Mouse (Mus musculus): ENCODE data around the gene Tex2. TPM values are rescaled to one million over a fixed set of nuclear protein-coding genes. Genes with fewer than 3 reads are reported as not detected.

Tex2 gene
- polyA plus RNA-seq, 1 experiment from 2014 or later: 11.1 TPM

- no peaks in the 10 kb centered on the region for H3K36me3 ChIP-seq
- no peak for ATAC-seq
- H3K9ac ChIP-seq: no peak overlapping the region
- H3K9me3 ChIP-seq: no peaks in the 10 kb centered on the region
- H3K27me3 ChIP-seq (replicated peaks): no peaks in the 10 kb centered on the region
- no peak overlapping the region for H3K27ac ChIP-seq
- H3K4me1 ChIP-seq (replicated peaks): peaks cover 8% of the 10 kb centered on the region
- H3K4me2 ChIP-seq (replicated peaks): no peak overlapping the region
- no peak overlapping the region for H3K4me3 ChIP-seq (replicated peaks)
- WGBS: 51% methylated on average over 4 of the region's 4 CpGs
Observed at GRCm38 (mm10) chr11:106614339-106614645, 1.1 kb upstream of the Tex2 start.

DNA sequence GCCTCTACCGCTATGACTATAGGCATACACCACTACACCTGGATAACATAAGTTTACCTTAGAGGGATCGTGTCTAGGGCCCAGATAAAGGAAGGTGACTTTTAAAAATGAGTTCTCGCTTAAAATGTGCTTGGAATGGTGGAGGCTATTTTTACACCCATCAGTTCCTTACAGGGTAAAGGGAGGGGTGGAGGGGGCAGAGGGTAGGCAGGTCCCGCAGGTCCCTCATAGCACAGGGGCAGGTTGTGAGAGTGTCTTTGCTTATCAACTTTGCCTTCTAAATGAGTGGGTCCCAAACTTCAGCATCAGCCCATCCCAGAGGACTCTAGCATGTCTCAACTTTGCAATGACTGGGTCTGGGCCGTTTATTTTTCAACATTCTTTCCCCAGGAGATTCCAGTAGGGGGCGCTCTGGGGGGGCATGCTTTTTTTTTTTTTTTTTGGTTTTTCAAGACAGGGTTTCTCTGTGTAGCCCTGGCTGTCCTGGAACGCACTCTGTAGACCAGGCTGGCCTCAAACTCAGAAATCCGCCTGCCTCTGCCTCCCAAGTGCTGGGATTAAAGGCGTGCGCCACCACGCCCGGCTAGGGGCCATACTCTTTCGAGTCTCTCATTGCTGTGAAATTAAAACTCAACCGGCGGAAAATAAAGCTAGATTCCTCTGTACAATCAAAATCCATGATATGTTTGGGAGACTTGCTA lies 565 bp upstream of the Tex2 start:
- H3K27me3 ChIP-seq (replicated peaks): no peaks in the 10 kb centered on the region
- H3K4me1 ChIP-seq (replicated peaks): peaks cover 8% of the 10 kb centered on the region
- WGBS: 59% methylated on average over 15 of the region's 15 CpGs
- H3K27ac ChIP-seq: peak overlapping the region; percentile 24; the same call in 1 of the 2 replicates
- peak overlapping the region; percentile 90 for H3K4me2 ChIP-seq (replicated peaks)
- H3K9ac ChIP-seq: peak overlapping the region; percentile 92; the same call in 1 of the 2 replicates
- peak overlapping the region; percentile 98 for H3K4me3 ChIP-seq (replicated peaks)
- no peaks in the 10 kb centered on the region for H3K36me3 ChIP-seq
- no peak for ATAC-seq
- H3K9me3 ChIP-seq: no peaks in the 10 kb centered on the region

- WGBS: under 1% methylated on average over 67 of the region's 67 CpGs
Observed at GRCm38 (mm10) chr11:106612209-106612960, 838 bp downstream of the Tex2 start.

DNA sequence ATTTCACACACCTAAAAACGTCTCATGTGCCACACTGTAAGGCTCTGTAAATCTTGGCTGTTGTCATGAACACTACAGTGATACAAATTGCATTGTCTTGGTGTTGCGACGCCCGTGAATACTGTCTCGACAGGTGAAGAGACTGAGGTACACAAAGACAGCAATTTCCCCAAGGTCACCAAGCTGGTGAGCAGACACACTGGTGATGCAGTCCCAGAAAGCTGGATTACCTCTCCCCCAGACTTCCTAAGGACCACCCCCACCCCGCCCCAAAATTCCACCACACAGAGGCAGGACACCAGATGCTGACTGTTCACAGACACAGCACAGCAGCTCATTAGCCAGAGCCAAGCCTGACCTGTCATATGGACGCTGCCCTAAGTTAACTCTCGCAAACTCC lies 3.5 kb downstream of the Tex2 start:
- Histone ChIP-seq H3K27ac (no peak overlapping the region), H3K9me3 (no peaks in the 10 kb centered on the region), H3K4me1 (replicated peaks) (peaks cover 8% of the 10 kb centered on the region), H3K9ac (no peak overlapping the region; the same call in 1 of the 2 replicates), H3K4me2 (replicated peaks) (no peak overlapping the region), H3K4me3 (replicated peaks) (no peak overlapping the region), H3K27me3 (replicated peaks) (no peaks in the 10 kb centered on the region), H3K36me3 (no peaks in the 10 kb centered on the region)
- ATAC-seq: no peak
- 53% methylated on average over 8 of the region's 8 CpGs for WGBS

More at GRCm38 (mm10) chr11:106612209-106612960, 838 bp downstream of the Tex2 start:
- Histone ChIP-seq H3K4me2 (replicated peaks) (peak overlapping the region; percentile 90), H3K4me3 (replicated peaks) (peak overlapping the region; percentile 98), H3K9me3 (no peaks in the 10 kb centered on the region), H3K27me3 (replicated peaks) (no peaks in the 10 kb centered on the region), H3K4me1 (replicated peaks) (peaks cover 8% of the 10 kb centered on the region), H3K36me3 (no peaks in the 10 kb centered on the region), H3K9ac (peak overlapping the region; percentile 92), H3K27ac (peak overlapping the region; percentile 91)
- peak; percentile 83 for ATAC-seq

DNA sequence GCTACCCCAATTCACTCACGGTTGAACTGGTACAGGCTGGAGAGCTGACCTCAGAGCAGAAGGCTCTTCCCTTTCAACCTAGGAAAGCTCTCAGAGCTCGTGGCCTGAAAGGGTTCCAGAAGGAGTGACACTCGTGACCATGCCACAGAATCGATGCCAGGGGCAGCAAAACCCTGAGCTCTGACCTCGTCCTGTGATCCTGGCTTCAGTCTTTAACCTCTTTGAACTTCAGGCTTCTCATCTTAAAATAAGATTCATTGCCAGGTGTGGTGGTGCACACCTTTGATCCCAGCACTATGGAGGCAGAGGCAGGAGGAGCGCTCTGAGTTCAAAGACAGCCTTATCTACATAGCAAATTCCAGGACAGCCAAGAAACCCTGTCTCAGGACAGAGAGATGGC lies 5.9 kb downstream of the Tex2 start:
- no peak for ATAC-seq
- H3K36me3 ChIP-seq: no peaks in the 10 kb centered on the region
- H3K27ac ChIP-seq: no peak overlapping the region
- 80% methylated on average over 6 of the region's 6 CpGs for WGBS
- H3K9me3 ChIP-seq: no peaks in the 10 kb centered on the region
- no peaks in the 10 kb centered on the region for H3K27me3 ChIP-seq (replicated peaks)
- no peak overlapping the region for H3K9ac ChIP-seq
- no peak overlapping the region for H3K4me3 ChIP-seq (replicated peaks)
- H3K4me1 ChIP-seq (replicated peaks): peaks cover 8% of the 10 kb centered on the region
- no peak overlapping the region for H3K4me2 ChIP-seq (replicated peaks)

DNA sequence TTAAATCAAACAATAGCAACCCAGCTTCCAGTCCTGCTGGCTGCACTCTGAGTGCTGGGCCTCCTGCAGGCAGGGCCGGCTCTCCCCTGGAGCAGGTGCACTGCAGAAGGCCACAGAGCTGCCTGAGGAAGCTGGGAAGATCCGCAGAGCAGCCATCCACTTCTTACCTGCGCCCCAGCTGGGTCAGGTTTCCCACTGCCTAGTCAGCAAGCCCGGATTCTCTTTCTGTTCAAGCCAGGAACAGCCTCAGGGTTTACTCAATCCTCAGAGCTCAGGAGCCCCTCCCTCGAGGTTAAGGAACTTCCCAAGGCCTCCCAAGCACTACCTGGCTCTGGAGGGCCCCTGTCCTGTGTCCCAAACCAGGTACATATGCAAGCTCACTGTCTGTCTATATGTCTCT lies 7.2 kb downstream of the Tex2 start:
- H3K4me2 ChIP-seq (replicated peaks): no peak overlapping the region

GRCm38 (mm10) chr11:106603230-106603629 lies 10.0 kb downstream of the Tex2 start:
- Histone ChIP-seq H3K9me3 (no peaks in the 10 kb centered on the region), H3K27ac (no peak overlapping the region), H3K4me3 (replicated peaks) (no peak overlapping the region), H3K27me3 (replicated peaks) (no peaks in the 10 kb centered on the region), H3K4me2 (replicated peaks) (no peak overlapping the region), H3K9ac (no peak overlapping the region), H3K4me1 (replicated peaks) (0 out of 2 replicates have a peak, but pooled peaks cover 4% of the 10 kb centered on the region), H3K36me3 (no peaks in the 10 kb centered on the region)
- no peak for ATAC-seq
- WGBS: 94% methylated on average over 11 of the region's 11 CpGs

More for the DNA sequence above, 7.2 kb downstream of the Tex2 start:
- H3K9me3 ChIP-seq: no peaks in the 10 kb centered on the region
- no peaks in the 10 kb centered on the region for H3K36me3 ChIP-seq
- H3K27me3 ChIP-seq (replicated peaks): no peaks in the 10 kb centered on the region
- H3K9ac ChIP-seq: no peak overlapping the region
- no peak for ATAC-seq
- no peak overlapping the region for H3K27ac ChIP-seq
- WGBS: 57% methylated on average over 5 of the region's 5 CpGs
- no peak overlapping the region for H3K4me3 ChIP-seq (replicated peaks)
- peaks cover 6% of the 10 kb centered on the region for H3K4me1 ChIP-seq (replicated peaks)

GRCm38 (mm10) chr11:106600124-106600523 lies 13.1 kb downstream of the Tex2 start:
- WGBS: 74% methylated on average over 5 of the region's 5 CpGs
- H3K27ac ChIP-seq: no peak overlapping the region
- H3K4me1 ChIP-seq (replicated peaks): 0 out of 2 replicates have a peak, but pooled peaks cover 4% of the 10 kb centered on the region
- ATAC-seq: no peak
- H3K4me3 ChIP-seq (replicated peaks): no peak overlapping the region
- H3K4me2 ChIP-seq (replicated peaks): no peak overlapping the region
- no peaks in the 10 kb centered on the region for H3K9me3 ChIP-seq
- no peaks in the 10 kb centered on the region for H3K36me3 ChIP-seq
- no peak overlapping the region for H3K9ac ChIP-seq
- H3K27me3 ChIP-seq (replicated peaks): no peaks in the 10 kb centered on the region

DNA sequence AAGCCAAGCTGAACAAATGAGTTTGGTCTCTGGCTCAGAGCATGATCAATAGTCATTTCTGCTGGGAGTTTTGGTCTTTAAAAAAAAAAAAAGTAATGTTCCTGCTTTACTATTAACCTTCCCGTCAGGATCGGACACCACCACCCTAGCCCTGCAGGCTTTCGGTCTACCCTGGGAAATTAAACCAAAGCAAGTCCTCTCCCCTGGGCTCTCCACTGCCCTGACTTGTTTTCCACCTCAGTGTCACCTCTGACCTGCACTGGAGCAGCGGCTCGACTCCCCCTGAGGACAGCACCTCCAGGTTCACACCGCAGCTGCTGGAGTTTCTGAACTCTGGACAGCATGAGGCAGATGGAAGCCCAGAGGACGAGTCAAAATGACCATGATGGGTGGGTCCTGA lies 13.9 kb downstream of the Tex2 start:
- Histone ChIP-seq H3K4me1 (replicated peaks) (0 out of 2 replicates have a peak, but pooled peaks cover 4% of the 10 kb centered on the region), H3K9me3 (no peaks in the 10 kb centered on the region), H3K27ac (no peak overlapping the region), H3K4me3 (replicated peaks) (no peak overlapping the region), H3K36me3 (no peaks in the 10 kb centered on the region), H3K27me3 (replicated peaks) (no peaks in the 10 kb centered on the region), H3K9ac (no peak overlapping the region), H3K4me2 (replicated peaks) (no peak overlapping the region)
- ATAC-seq: no peak
- WGBS: 75% methylated on average over 7 of the region's 7 CpGs

GRCm38 (mm10) chr11:106598339-106598738 lies 14.9 kb downstream of the Tex2 start:
- no peak overlapping the region for H3K9ac ChIP-seq
- no peaks in the 10 kb centered on the region for H3K36me3 ChIP-seq
- no peak overlapping the region for H3K4me3 ChIP-seq (replicated peaks)
- H3K9me3 ChIP-seq: no peaks in the 10 kb centered on the region
- H3K4me2 ChIP-seq (replicated peaks): no peak overlapping the region
- H3K27me3 ChIP-seq (replicated peaks): no peaks in the 10 kb centered on the region
- 0 out of 2 replicates have a peak, but pooled peaks cover 4% of the 10 kb centered on the region for H3K4me1 ChIP-seq (replicated peaks)
- H3K27ac ChIP-seq: no peak overlapping the region
- ATAC-seq: no peak
- WGBS: 79% methylated on average over 6 of the region's 6 CpGs

- no peak for ATAC-seq
- Histone ChIP-seq H3K9me3 (no peaks in the 10 kb centered on the region), H3K27me3 (replicated peaks) (no peaks in the 10 kb centered on the region), H3K9ac (no peak overlapping the region), H3K27ac (no peak overlapping the region), H3K36me3 (no peaks in the 10 kb centered on the region), H3K4me1 (replicated peaks) (0 out of 2 replicates have a peak, but pooled peaks cover 4% of the 10 kb centered on the region), H3K4me2 (replicated peaks) (no peak overlapping the region), H3K4me3 (replicated peaks) (no peak overlapping the region)
- WGBS: 74% methylated on average over 10 of the region's 10 CpGs
Observed at GRCm38 (mm10) chr11:106597737-106598330, 15.4 kb downstream of the Tex2 start.

GRCm38 (mm10) chr11:106591183-106591582 lies 22.0 kb downstream of the Tex2 start:
- Histone ChIP-seq H3K4me1 (replicated peaks) (0 out of 2 replicates have a peak, but pooled peaks cover 7% of the 10 kb centered on the region), H3K36me3 (no peaks in the 10 kb centered on the region), H3K27me3 (replicated peaks) (no peaks in the 10 kb centered on the region), H3K4me3 (replicated peaks) (no peak overlapping the region), H3K9me3 (no peaks in the 10 kb centered on the region), H3K4me2 (replicated peaks) (no peak overlapping the region), H3K27ac (no peak overlapping the region), H3K9ac (no peak overlapping the region)
- 87% methylated on average over 11 of the region's 11 CpGs for WGBS
- ATAC-seq: no peak
